Mouse (Mus musculus): ENCODE data around the gene Commd4.

Commd4 gene

GRCm38 (mm10) chr9:57141417-57142353 lies 16.4 kb downstream of the Commd4 start:
- no peak for DNase-seq (ENCODE audit: low spot score)

GRCm38 (mm10) chr9:57139571-57139970 lies 18.6 kb downstream of the Commd4 start:
- no peak for DNase-seq (ENCODE audit: low spot score)

GRCm38 (mm10) chr9:57139110-57139509 lies 19.0 kb downstream of the Commd4 start:
- no peak for DNase-seq (ENCODE audit: low spot score)

GRCm38 (mm10) chr9:57138507-57138906 lies 19.6 kb downstream of the Commd4 start:
- DNase-seq (ENCODE audit: low spot score): no peak

GRCm38 (mm10) chr9:57137777-57138176 lies 20.4 kb downstream of the Commd4 start:
- no peak for DNase-seq (ENCODE audit: low spot score)

- DNase-seq (ENCODE audit: low spot score): no peak
These were observed 20.9 kb downstream of the Commd4 start for GRCm38 (mm10) chr9:57137246-57137645.

- peak; percentile 83 for DNase-seq (ENCODE audit: low spot score)
These were observed 27.3 kb downstream of the Commd4 start, which contains the start of gene Man2c1 for GRCm38 (mm10) chr9:57130577-57131433. Gene Man2c1, plus strand, starts transcription at chr9:57130690.

- DNase-seq (ENCODE audit: low spot score): no peak
These were observed 28.5 kb downstream of the Commd4 start for GRCm38 (mm10) chr9:57129641-57130040.

- DNase-seq (ENCODE audit: low spot score): no peak
These were observed 40.8 kb downstream of the Commd4 start for GRCm38 (mm10) chr9:57117261-57117755.
